Mouse (Mus musculus) MEL (cell line): ENCODE results near the gene Unc119b. TPM values are rescaled to one million over a fixed set of nuclear protein-coding genes. Genes with fewer than 3 reads are reported as not detected.
"Not testable (repeated sequence)": the region's sequence is repeated elsewhere in the genome, so short reads cannot be mapped to it uniquely, and the experiment has no call there.

Experiments used
- DNase-seq: peaks from one replicate; pipeline ENCODE4 v3.0.0; 2011; ENCODE audit warnings: low read depth, low spot score
- H3K27ac ChIP-seq: 2 replicates; pipeline ENCODE4 v1.5.1; 2012; ENCODE audit warnings: low read depth, mild to moderate bottlenecking, control low read depth, low read length, moderate library complexity; ENCODE audit not compliant: control insufficient read depth
- H3K27me3 ChIP-seq, 2 experiments: fragments of 150-350 bp in 1 of 2; sonication (generic) in 1 of 2; 2 replicates each; pipeline ENCODE4 v1.6.1; 2012; ENCODE audit warnings: low read length in 2 of 2, mild to moderate bottlenecking in 2 of 2, improper control_type of control experiment in 1 of 2, moderate library complexity in 1 of 2; ENCODE audit not compliant: insufficient read depth in 2 of 2, control insufficient read depth in 1 of 2
- H3K36me3 ChIP-seq, 2 experiments: 2 replicates each; pipeline ENCODE4 v1.6.1; 2012 to 2014; ENCODE audit warnings: low read length in 2 of 2, improper control_type of control experiment in 1 of 2, inconsistent platforms in 1 of 2, mild to moderate bottlenecking in 1 of 2; ENCODE audit not compliant: insufficient read depth in 2 of 2, control insufficient read depth in 1 of 2
- H3K4me1 ChIP-seq, 2 experiments: fragments of 150-350 bp in 1 of 2; sonication (generic) in 1 of 2; 2 replicates each; pipeline ENCODE4 v1.6.1; 2012; ENCODE audit warnings: low read length in 2 of 2, improper control_type of control experiment in 1 of 2, mild to moderate bottlenecking in 1 of 2; ENCODE audit not compliant: insufficient read depth in 2 of 2, control insufficient read depth in 1 of 2
- H3K4me3 ChIP-seq, 2 experiments: fragments of 150-350 bp in 1 of 2; sonication (generic) in 1 of 2; 2 replicates each; pipeline ENCODE4 v1.5.1; 2012; ENCODE audit warnings: low read depth in 2 of 2, low read length in 2 of 2, mild to moderate bottlenecking in 2 of 2, moderate library complexity in 2 of 2, control low read depth in 1 of 2, improper control_type of control experiment in 1 of 2; ENCODE audit not compliant: control insufficient read depth in 1 of 2, insufficient read depth in 1 of 2
- H3K79me2 ChIP-seq: 2 replicates; pipeline ENCODE4 v1.6.1; 2012; ENCODE audit warnings: mild to moderate bottlenecking, low read length, moderate library complexity; ENCODE audit not compliant: control insufficient read depth, poor library complexity, insufficient read depth
- H3K9ac ChIP-seq: 2 replicates; pipeline ENCODE4 v1.6.1; 2012; ENCODE audit warnings: low read depth, mild to moderate bottlenecking, control low read depth, low read length, moderate library complexity; ENCODE audit not compliant: control insufficient read depth, poor library complexity, severe bottlenecking
- H3K9me3 ChIP-seq: fragments of 150-350 bp; sonication (generic); replicated peaks from 2 replicates; pipeline ENCODE4 v1.6.1; 2012; ENCODE audit warnings: mild to moderate bottlenecking, low read length, improper control_type of control experiment, moderate library complexity; ENCODE audit not compliant: insufficient read depth
- EP300 ChIP-seq, 2 experiments: IDR thresholded peaks; 2 replicates each; pipeline ENCODE4 v1.6.1; 2011; ENCODE audit warnings: improper control_type of control experiment in 2 of 2, low read length in 2 of 2, low read depth in 1 of 2, mild to moderate bottlenecking in 1 of 2
- GATA1 ChIP-seq: IDR thresholded peaks from 2 replicates; pipeline ENCODE4 v1.6.1; 2011; ENCODE audit warnings: low read depth, low read length, improper control_type of control experiment
- JUND ChIP-seq: IDR thresholded peaks from 2 replicates; pipeline ENCODE4 v1.6.1; 2011; ENCODE audit warnings: low read depth, mild to moderate bottlenecking, improper control_type of control experiment, low read length
- MAZ ChIP-seq: IDR thresholded peaks from 2 replicates; pipeline ENCODE4 v1.6.1; 2012; ENCODE audit warnings: low read depth, mild to moderate bottlenecking, inconsistent platforms, low read length, improper control_type of control experiment
- NELFE ChIP-seq: IDR thresholded peaks from 2 replicates; pipeline ENCODE4 v1.6.1; 2011; ENCODE audit warnings: low read depth, low read length, improper control_type of control experiment
- POLR2AphosphoS2 ChIP-seq: IDR thresholded peaks from 2 replicates; pipeline ENCODE4 v1.6.1; 2011; ENCODE audit warnings: low read length, improper control_type of control experiment
- TAL1 ChIP-seq: IDR thresholded peaks from 2 replicates; pipeline ENCODE4 v1.6.1; 2012; ENCODE audit warnings: mild to moderate bottlenecking, inconsistent platforms, low read length, moderate library complexity, mixed read lengths
- TCF12 ChIP-seq: IDR thresholded peaks from 2 replicates; pipeline ENCODE4 v1.6.1; 2014; ENCODE audit warnings: low read depth, mild to moderate bottlenecking, inconsistent platforms, low read length, improper control_type of control experiment, moderate library complexity
- polyA plus RNA-seq, 2 experiments: library from polyadenylated mRNA; stranded (reverse) in 1 of 2; unstranded in 1 of 2; fragments of >175 nt in 1 of 2; fragments of >200 nt in 1 of 2; gene quantifications; 2 replicates each; pipeline versions ENCODE4 v1.2.1 to v1.2.4; 2012; ENCODE audit warnings: low replicate concordance in 2 of 2, low read depth in 1 of 2; ENCODE audit not compliant: insufficient read length in 2 of 2, insufficient read depth in 1 of 2, missing spikeins in 1 of 2
- total RNA-seq: library from RNA; depleted of rRNA; stranded (reverse); fragments of 300-350 nt; gene quantifications from 2 replicates; pipeline ENCODE4 v1.2.3, GENCODE M21; 2012; rRNA removed

Unc119b gene
- total and polyA plus RNA-seq, 3 experiments: 18.6 to 25.7 TPM; not detected in 1

- TF ChIP-seq MAZ: peak; percentile 50; the same call in 1 of the 2 replicates
- TF ChIP-seq NELFE: no peak
These were observed 58.5 kb downstream of the Unc119b start (continued) for GRCm38 (mm10) chr5:115076144-115076901.

- TF ChIP-seq JUND: no peak
- TF ChIP-seq POLR2AphosphoS2: no peak
- peak; percentile 21; the same call in 1 of the 2 replicates for TF ChIP-seq GATA1
- Histone ChIP-seq H3K9me3 (no peaks in the 10 kb centered on the region), H3K4me3 (no peak overlapping the region), H3K27ac (peak overlapping the region; percentile 83; the same call in 1 of the 2 replicates), H3K9ac (no peak overlapping the region), H3K79me2 (peaks cover 9% of the 10 kb centered on the region), H3K4me1 (peaks cover 23 to 51% of the 10 kb centered on the region in 2 experiments), H3K36me3 (peaks cover 0 to 54% of the 10 kb centered on the region in 2 experiments; a peak in 3 of 4 replicates), H3K27me3 (no peaks in the 10 kb centered on the region)
- no peak for DNase-seq
These were observed 60.0 kb downstream of the Unc119b start for GRCm38 (mm10) chr5:115074749-115075148.

GRCm38 (mm10) chr5:115073306-115073705 is 61.5 kb downstream of the Unc119b start:
- peaks cover 29 to 63% of the 10 kb centered on the region in 2 experiments for H3K4me1 ChIP-seq

More at GRCm38 (mm10) chr5:115073306-115073705, 61.5 kb downstream of the Unc119b start:
- peak overlapping the region; percentile 97 for H3K27ac ChIP-seq
- not testable (repeated sequence) for H3K27me3 ChIP-seq, DNase-seq, H3K9ac ChIP-seq, H3K4me3 ChIP-seq
- H3K79me2 ChIP-seq: peaks cover 14% of the 10 kb centered on the region
- H3K36me3 ChIP-seq: peaks cover 0 to 65% of the 10 kb centered on the region in 2 experiments; a peak in 3 of 4 replicates
- peak; percentile 38 to 39; a peak in 1 of 4 replicates for TF ChIP-seq EP300 (IDR thresholded peaks at IDR 0.05; ENCODE audit: low read depth in 1 of 2, low read length in 2 of 2)
- TF ChIP-seq TAL1: peak; percentile 75
- peak; percentile 49; the same call in 1 of the 2 replicates for TF ChIP-seq TCF12
- TF ChIP-seq GATA1: 0 out of 2 replicates have a peak, but pooled peaks have one; percentile 11
- TF ChIP-seq, all 39 proteins: peak for 4; not testable (repeated sequence) for 35
- not testable (repeated sequence) for H3K9me3 ChIP-seq

Other genes starting within 250 kb of the Unc119b start
- 0.27 TPM in 1 of 2 replicates, not detected in the other for gene Oasl2, start 238.0 kb downstream of the Unc119b start, total RNA-seq
- under 1 TPM in 1 of 2 experiments, not detected in 1; 0.63 TPM for gene Oasl2, start 238.0 kb downstream of the Unc119b start, polyA plus RNA-seq
- 8.2 and 11.5 TPM in 2 replicates for gene Oasl1, start 211.7 kb downstream of the Unc119b start, total RNA-seq
- 10 to 100 TPM in 1 of 2 experiments, not detected in 1; 33.3 TPM for gene Oasl1, start 211.7 kb downstream of the Unc119b start, polyA plus RNA-seq
- gene 2210016L21Rik, start 192.8 kb downstream of the Unc119b start, total RNA-seq: 14.4 and 16.2 TPM in 2 replicates
- gene 2210016L21Rik, start 192.8 kb downstream of the Unc119b start, polyA plus RNA-seq: 10 to 100 TPM in 1 of 2 experiments, not detected in 1; 46.1 TPM
- gene Hnf1a, start 163.9 kb downstream of the Unc119b start, total RNA-seq: 0.08 TPM in 1 of 2 replicates, not detected in the other
- gene Hnf1a, start 163.9 kb downstream of the Unc119b start, polyA plus RNA-seq: under 1 TPM in 1 of 2 experiments, not detected in 1; 0.28 TPM
- 25.8 and 29.5 TPM in 2 replicates for gene Sppl3, start 123.8 kb downstream of the Unc119b start, total RNA-seq
- gene Sppl3, start 123.8 kb downstream of the Unc119b start, polyA plus RNA-seq: 10 to 100 TPM in 1 of 2 experiments, not detected in 1; 50.9 TPM
- gene Gm10401, start 36.7 kb downstream of the Unc119b start, total RNA-seq: 3.5 and 4.6 TPM in 2 replicates
- gene Gm10401, start 36.7 kb downstream of the Unc119b start, polyA plus RNA-seq: under 1 TPM in 1 of 2 experiments, not detected in 1; 0.56 TPM
- 31.9 and 35.0 TPM in 2 replicates for gene Acads, start 15.6 kb downstream of the Unc119b start, total RNA-seq
- 10 to 100 TPM in 1 of 2 experiments, not detected in 1; 56.5 TPM for gene Acads, start 15.6 kb downstream of the Unc119b start, polyA plus RNA-seq
- 146 and 167 TPM in 2 replicates for gene Mlec, start 23.2 kb upstream of the Unc119b start, total RNA-seq
- gene Mlec, start 23.2 kb upstream of the Unc119b start, polyA plus RNA-seq: 100 to 1,000 TPM in 1 of 2 experiments, not detected in 1; 156 TPM
- 0.35 and 0.52 TPM in 2 replicates for gene Cabp1, start 59.4 kb upstream of the Unc119b start, total RNA-seq
- gene Cabp1, start 59.4 kb upstream of the Unc119b start, polyA plus RNA-seq: 1 to 10 TPM in 1 of 2 experiments, not detected in 1; 1.7 TPM
- gene Pop5, start 100.9 kb upstream of the Unc119b start, total RNA-seq: 166 and 208 TPM in 2 replicates
- 100 to 1,000 TPM; 103 to 388 TPM for gene Pop5, start 100.9 kb upstream of the Unc119b start, polyA plus RNA-seq
- 44.4 and 57.3 TPM in 2 replicates for gene Rnf10, start 137.9 kb upstream of the Unc119b start, total RNA-seq
- gene Rnf10, start 137.9 kb upstream of the Unc119b start, polyA plus RNA-seq: 100 to 1,000 TPM; 165 to 254 TPM
- gene Coq5, start 144.7 kb upstream of the Unc119b start, total RNA-seq: 39.7 and 43.3 TPM in 2 replicates
- 10 to 100 TPM in 1 of 2 experiments, not detected in 1; 40.5 TPM for gene Coq5, start 144.7 kb upstream of the Unc119b start, polyA plus RNA-seq
- 714 and 736 TPM in 2 replicates for gene Dynll1, start 166.0 kb upstream of the Unc119b start, total RNA-seq
- 100 to 1,000 TPM; 561 to 740 TPM for gene Dynll1, start 166.0 kb upstream of the Unc119b start, polyA plus RNA-seq
- gene Srsf9, start 192.2 kb upstream of the Unc119b start, total RNA-seq: 80.0 and 98.0 TPM in 2 replicates
- gene Srsf9, start 192.2 kb upstream of the Unc119b start, polyA plus RNA-seq: 100 to 1,000 TPM in 1 of 2 experiments, not detected in 1; 170 TPM
- gene Gatc, start 206.2 kb upstream of the Unc119b start, total RNA-seq: 6.3 and 6.5 TPM in 2 replicates
- gene Gatc, start 206.2 kb upstream of the Unc119b start, polyA plus RNA-seq: 10 to 100 TPM in 1 of 2 experiments, not detected in 1; 32.2 TPM
- 50.8 and 63.2 TPM in 2 replicates for gene Triap1, start 206.2 kb upstream of the Unc119b start, total RNA-seq
- gene Triap1, start 206.2 kb upstream of the Unc119b start, polyA plus RNA-seq: 10 to 100 TPM in 1 of 2 experiments, not detected in 1; 59.2 TPM
- gene Cox6a1, start 214.0 kb upstream of the Unc119b start, total RNA-seq: 725 and 749 TPM in 2 replicates
- gene Cox6a1, start 214.0 kb upstream of the Unc119b start, polyA plus RNA-seq: 1,000 to 10,000 TPM in 1 of 2 experiments, 100 to 1,000 TPM in 1; 328 to 1,215 TPM